Mouse (Mus musculus): ENCODE measurements around the gene E130309D02Rik. TPM values are rescaled to one million over a fixed set of nuclear protein-coding genes. Genes with fewer than 3 reads are reported as not detected.

The E130309D02Rik gene
- total and polyA plus RNA-seq, 3 experiments: 13.1 to 17.5 (median 16.9) TPM

- Histone ChIP-seq H3K36me3 (ENCODE audit: control insufficient read depth, insufficient read depth, low read length) (no peaks in the 10 kb centered on the region), H3K27ac (no peak overlapping the region), H3K4me3 (no peak overlapping the region), H3K9ac (ENCODE audit: low read depth, low read length) (no peak overlapping the region), H3K27me3 (ENCODE audit: control insufficient read depth, insufficient read depth, low read length) (no peaks in the 10 kb centered on the region), H3K79me2 (replicated peaks; ENCODE audit: control insufficient read depth, insufficient read depth, low read length) (no peaks in the 10 kb centered on the region), H3K4me1 (ENCODE audit: control insufficient read depth, insufficient read depth, low read length) (peaks cover 4% of the 10 kb centered on the region)
- no peak for DNase-seq
- intact Hi-C loops (cut with DNase I): loop anchor here (5.0 kb wide), 1 partner anchor 36 kb away; no protein-coding TSS in a partner anchor
- 63% methylated on average over 6 of the region's 6 CpGs for WGBS
- no peak for TF ChIP-seq CTCF (IDR thresholded peaks at IDR 0.05)
- TF ChIP-seq EP300 (IDR thresholded peaks at IDR 0.05; ENCODE audit: insufficient read depth, low read depth, low read length): no peak
- no peak for TF ChIP-seq POLR2A (IDR thresholded peaks at IDR 0.05; ENCODE audit: insufficient read depth, low read depth, low read length)
Measured at GRCm38 (mm10) chr5:143271642-143272041, 43.5 kb downstream of the E130309D02Rik start.

GRCm38 (mm10) chr5:143270151-143270519 lies 45.0 kb downstream of the E130309D02Rik start:
- Histone ChIP-seq H3K4me3 (peak overlapping the region; percentile 62), H3K27me3 (ENCODE audit: control insufficient read depth, insufficient read depth, low read length) (no peaks in the 10 kb centered on the region), H3K4me1 (ENCODE audit: control insufficient read depth, insufficient read depth, low read length) (peaks cover 4% of the 10 kb centered on the region), H3K79me2 (replicated peaks; ENCODE audit: control insufficient read depth, insufficient read depth, low read length) (no peaks in the 10 kb centered on the region), H3K9ac (ENCODE audit: low read depth, low read length) (peak overlapping the region; percentile 80), H3K27ac (peak overlapping the region; percentile 64), H3K36me3 (ENCODE audit: control insufficient read depth, insufficient read depth, low read length) (no peaks in the 10 kb centered on the region)
- no peak for TF ChIP-seq POLR2A (IDR thresholded peaks at IDR 0.05; ENCODE audit: insufficient read depth, low read depth, low read length)
- 6% methylated on average over 12 of the region's 12 CpGs for WGBS
- no peak for DNase-seq
- intact Hi-C loops (cut with DNase I): loop anchor here (5.0 kb wide), 1 partner anchor 37 kb away; no protein-coding TSS in a partner anchor

- H3K27ac ChIP-seq: peak within 1 kb of the TSS; percentile 64
- under 1% methylated on average over 72 of the region's 79 CpGs for WGBS
- H3K4me1 ChIP-seq (ENCODE audit: control insufficient read depth, insufficient read depth, low read length): peaks cover 4% of the 10 kb centered on the region
- peak; percentile 93 for TF ChIP-seq POLR2A (IDR thresholded peaks at IDR 0.05; ENCODE audit: insufficient read depth, low read depth, low read length)
- no peak for TF ChIP-seq CTCF (IDR thresholded peaks at IDR 0.05)
- no peak for TF ChIP-seq EP300 (IDR thresholded peaks at IDR 0.05; ENCODE audit: insufficient read depth, low read depth, low read length)
- H3K79me2 ChIP-seq (replicated peaks; ENCODE audit: control insufficient read depth, insufficient read depth, low read length): no peaks in the 10 kb centered on the region
- H3K9ac ChIP-seq (ENCODE audit: low read depth, low read length): peak within 1 kb of the TSS; percentile 80
- no peaks in the 10 kb centered on the region for H3K27me3 ChIP-seq (ENCODE audit: control insufficient read depth, insufficient read depth, low read length)
- intact Hi-C loops (cut with DNase I): loop anchor here (2.0 to 5.0 kb wide), 2 partner anchors 33 to 38 kb away; no protein-coding TSS in a partner anchor
- peak within 1 kb of the TSS; percentile 62 for H3K4me3 ChIP-seq
- DNase-seq: peak; percentile 84
- no peaks in the 10 kb centered on the region for H3K36me3 ChIP-seq (ENCODE audit: control insufficient read depth, insufficient read depth, low read length)
Measured at GRCm38 (mm10) chr5:143269363-143270150, 45.6 kb downstream of the E130309D02Rik start, which contains the start of gene Zfp316. Gene Zfp316 (minus strand): TSS chr5:143270022.

- DNase-seq: peak in 1 of 2 experiments; percentile 28
- H3K79me2 ChIP-seq (replicated peaks; ENCODE audit: control insufficient read depth, insufficient read depth, low read length): no peaks in the 10 kb centered on the region
- WGBS: 31% methylated on average over 8 of the region's 8 CpGs
- TF ChIP-seq POLR2A (IDR thresholded peaks at IDR 0.05; ENCODE audit: insufficient read depth, low read depth, low read length) (no peak), CTCF (IDR thresholded peaks at IDR 0.05) (no peak), EP300 (IDR thresholded peaks at IDR 0.05; ENCODE audit: insufficient read depth, low read depth, low read length) (no peak)
- H3K36me3 ChIP-seq (ENCODE audit: control insufficient read depth, insufficient read depth, low read length): no peaks in the 10 kb centered on the region
- peak overlapping the region; percentile 76 for H3K9ac ChIP-seq (ENCODE audit: low read depth, low read length)
- H3K4me1 ChIP-seq (ENCODE audit: control insufficient read depth, insufficient read depth, low read length): peaks cover 4% of the 10 kb centered on the region
- peak overlapping the region; percentile 62 for H3K4me3 ChIP-seq
- intact Hi-C loops (cut with DNase I): loop anchor here (2.0 kb wide), 1 partner anchor 32 kb away; no protein-coding TSS in a partner anchor
- H3K27me3 ChIP-seq (ENCODE audit: control insufficient read depth, insufficient read depth, low read length): no peaks in the 10 kb centered on the region
- no peak overlapping the region; the same call in 1 of the 2 replicates for H3K27ac ChIP-seq
Measured at GRCm38 (mm10) chr5:143268985-143269362, 46.2 kb downstream of the E130309D02Rik start.

- intact Hi-C loops (cut with DNase I): no loop called here
- WGBS: 85% methylated on average over 6 of the region's 6 CpGs
- no peak overlapping the region for H3K9ac ChIP-seq (ENCODE audit: low read depth, low read length)
Measured at GRCm38 (mm10) chr5:143266794-143267193, 48.4 kb downstream of the E130309D02Rik start.

GRCm38 (mm10) chr5:143265409-143265808 lies 49.8 kb downstream of the E130309D02Rik start:
- 44% methylated on average over 1 of the region's 1 CpGs for WGBS
- Histone ChIP-seq H3K79me2 (replicated peaks; ENCODE audit: control insufficient read depth, insufficient read depth, low read length) (no peaks in the 10 kb centered on the region), H3K27me3 (ENCODE audit: control insufficient read depth, insufficient read depth, low read length) (no peaks in the 10 kb centered on the region), H3K36me3 (ENCODE audit: control insufficient read depth, insufficient read depth, low read length) (no peaks in the 10 kb centered on the region), H3K27ac (no peak overlapping the region), H3K4me1 (ENCODE audit: control insufficient read depth, insufficient read depth, low read length) (peaks cover 2% of the 10 kb centered on the region; the same call in 1 of the 2 replicates), H3K4me3 (no peak overlapping the region), H3K9ac (ENCODE audit: low read depth, low read length) (no peak overlapping the region)
- DNase-seq: no peak
- TF ChIP-seq EP300 (IDR thresholded peaks at IDR 0.05; ENCODE audit: insufficient read depth, low read depth, low read length) (no peak), CTCF (IDR thresholded peaks at IDR 0.05) (no peak), POLR2A (IDR thresholded peaks at IDR 0.05; ENCODE audit: insufficient read depth, low read depth, low read length) (no peak)
- intact Hi-C loops (cut with DNase I): no loop called here

More at GRCm38 (mm10) chr5:143266794-143267193, 48.4 kb downstream of the E130309D02Rik start:
- TF ChIP-seq POLR2A (IDR thresholded peaks at IDR 0.05; ENCODE audit: insufficient read depth, low read depth, low read length) (no peak), EP300 (IDR thresholded peaks at IDR 0.05; ENCODE audit: insufficient read depth, low read depth, low read length) (no peak), CTCF (IDR thresholded peaks at IDR 0.05) (no peak)
- H3K36me3 ChIP-seq (ENCODE audit: control insufficient read depth, insufficient read depth, low read length): no peaks in the 10 kb centered on the region
- peaks cover 4% of the 10 kb centered on the region for H3K4me1 ChIP-seq (ENCODE audit: control insufficient read depth, insufficient read depth, low read length)
- no peaks in the 10 kb centered on the region for H3K27me3 ChIP-seq (ENCODE audit: control insufficient read depth, insufficient read depth, low read length)
- no peaks in the 10 kb centered on the region for H3K79me2 ChIP-seq (replicated peaks; ENCODE audit: control insufficient read depth, insufficient read depth, low read length)
- no peak for DNase-seq
- no peak overlapping the region for H3K4me3 ChIP-seq
- no peak overlapping the region for H3K27ac ChIP-seq

Measured in heart, adult 2 months (tissue).